In the genomic region with DNA sequence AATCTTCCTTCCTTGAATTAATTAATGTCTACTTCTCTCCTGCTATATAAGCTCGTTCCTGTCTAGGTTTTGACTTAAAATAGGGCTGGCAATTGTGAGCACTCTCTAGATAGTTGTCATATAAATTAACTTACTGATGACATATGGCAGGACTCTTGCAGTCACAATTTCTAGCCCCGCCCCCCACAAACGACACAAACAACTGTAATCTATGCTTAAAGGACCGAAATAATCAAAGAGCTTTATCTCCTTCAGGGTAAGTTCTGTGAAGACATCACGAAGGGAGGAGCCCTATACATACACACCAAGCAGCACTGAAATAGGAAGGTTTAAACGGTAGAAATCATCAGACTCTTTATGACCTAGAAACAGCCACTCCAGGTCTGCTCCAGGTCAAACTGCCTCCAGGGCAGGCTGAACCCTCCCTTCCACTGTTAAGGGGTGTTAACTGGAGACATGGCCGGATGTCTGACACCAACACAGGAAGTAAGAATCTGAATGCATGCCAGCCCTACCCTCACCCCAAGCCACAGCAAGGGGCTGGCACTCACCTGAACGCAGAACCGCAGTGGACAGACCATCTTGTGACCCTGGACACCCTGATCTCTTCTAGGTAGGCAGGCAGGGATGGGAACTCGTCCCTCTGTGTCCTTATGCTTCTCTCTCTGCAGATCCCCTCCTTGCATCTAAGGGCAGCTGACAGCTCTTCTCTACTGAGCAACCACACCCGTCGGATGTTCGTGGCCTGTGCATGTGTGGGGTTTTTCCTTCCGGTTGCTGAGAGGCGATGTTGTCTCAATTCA, we compare ENCODE assay signal across 8 mouse cellular contexts. TPM values are rescaled to one million over a fixed set of nuclear protein-coding genes. Genes with fewer than 3 reads are reported as not detected.
A peak's percentile ranks its signal among the peaks of the same experiment; 100 is the strongest.
DNase-seq lines count a peak whose midpoint lies in the region; ATAC-seq and TF ChIP-seq lines count a peak whose summit lies in the region.

A gene (minus strand): TSS at position 757 of the 803 bp plus-strand sequence.

- DNase-seq in adrenal gland, adult 2 months, result peak; percentile 54
- DNase-seq in forebrain, embryonic 10.5 days (ENCODE audit: extremely low spot score, low spot score), result no peak
- no peak for DNase-seq in layer of hippocampus, postnatal 36 days
- no peak for DNase-seq in stomach, postnatal 0 days (ENCODE audit: low spot score)
- no peak for DNase-seq in frontal cortex, postnatal 14 days (ENCODE audit: low spot score in 2 of 2)
- no peak for DNase-seq in left cerebral cortex, adult 18-20 months (ENCODE audit: low spot score in 2 of 2)

- no peak within 1 kb of the TSS for H3K4me2 ChIP-seq in hindbrain, embryonic 12.5 days (replicated peaks)
- no peak within 1 kb of the TSS for H3K4me2 ChIP-seq in stomach, postnatal 0 days (replicated peaks; ENCODE audit: low read depth)

- no peak within 1 kb of the TSS for H3K4me3 ChIP-seq in forebrain, embryonic 10.5 days
- no peak within 1 kb of the TSS for H3K4me3 ChIP-seq in hindbrain, embryonic 12.5 days
- H3K4me3 ChIP-seq in stomach, postnatal 0 days (ENCODE audit: low read depth, low read length), result no peak within 1 kb of the TSS

- H3K27ac ChIP-seq in forebrain, embryonic 10.5 days, result peak within 1 kb of the TSS; percentile 30; the same call in 1 of the 2 replicates
- no peak within 1 kb of the TSS for H3K27ac ChIP-seq in hindbrain, embryonic 12.5 days
- no peak within 1 kb of the TSS for H3K27ac ChIP-seq in stomach, postnatal 0 days (replicated peaks)

- no peaks in the 10 kb centered on the region for H3K9me3 ChIP-seq in forebrain, embryonic 10.5 days
- H3K9me3 ChIP-seq in hindbrain, embryonic 12.5 days (replicated peaks), result no peaks in the 10 kb centered on the region
- H3K9me3 ChIP-seq in stomach, postnatal 0 days (ENCODE audit: control insufficient read depth, low read length), result no peaks in the 10 kb centered on the region

- no peaks in the 10 kb centered on the region for H3K36me3 ChIP-seq in forebrain, embryonic 10.5 days (replicated peaks)
- H3K36me3 ChIP-seq in hindbrain, embryonic 12.5 days, result no peaks in the 10 kb centered on the region
- H3K36me3 ChIP-seq in stomach, postnatal 0 days (ENCODE audit: control insufficient read depth, insufficient read depth, low read length), result no peaks in the 10 kb centered on the region

- H3K27me3 ChIP-seq in forebrain, embryonic 10.5 days (ENCODE audit: poor library complexity, severe bottlenecking), result peaks cover 4% of the 10 kb centered on the region; the same call in 1 of the 2 replicates
- peaks cover 2% of the 10 kb centered on the region; the same call in 1 of the 2 replicates for H3K27me3 ChIP-seq in hindbrain, embryonic 12.5 days
- no peaks in the 10 kb centered on the region for H3K27me3 ChIP-seq in stomach, postnatal 0 days (ENCODE audit: control insufficient read depth, insufficient read depth, low read length)

- peaks cover 19% of the 10 kb centered on the region for H3K4me1 ChIP-seq in forebrain, embryonic 10.5 days
- 0 out of 2 replicates have a peak, but pooled peaks cover 9% of the 10 kb centered on the region for H3K4me1 ChIP-seq in hindbrain, embryonic 12.5 days
- H3K4me1 ChIP-seq in stomach, postnatal 0 days (replicated peaks; ENCODE audit: control insufficient read depth, insufficient read depth), result no peaks in the 10 kb centered on the region

- no peak for TF ChIP-seq EP300 in stomach, postnatal 0 days (optimal IDR thresholded peaks at IDR 0.05)

- TF ChIP-seq CTCF in stomach, postnatal 0 days (IDR thresholded peaks at IDR 0.05; ENCODE audit: low read depth), result no peak

- H3K9ac ChIP-seq in hindbrain, embryonic 12.5 days, result no peak within 1 kb of the TSS
- H3K9ac ChIP-seq in stomach, postnatal 0 days (ENCODE audit: low read length), result no peak within 1 kb of the TSS

- 82% methylated on average over 15 of the region's 15 CpGs for WGBS in forebrain, embryonic 10.5 days
- 86% methylated on average over 15 of the region's 15 CpGs for WGBS in hindbrain, embryonic 12.5 days
- WGBS in stomach, postnatal 0 days, result 66% methylated on average over 15 of the region's 15 CpGs

- no peak for ATAC-seq in hindbrain, embryonic 12.5 days (ENCODE audit: low FRiP score)
- peak; percentile 80 for ATAC-seq in megakaryocyte-erythroid progenitor cell, adult 5-6 weeks (replicated peaks; ENCODE audit: low FRiP score, low TSS enrichment, poor library complexity, severe bottlenecking)
- no peak for ATAC-seq in stomach, postnatal 0 days (ENCODE audit: low FRiP score, low TSS enrichment)

RNA-seq across cellular contexts. Expression of the gene that starts here (rescaled TPM):
- total RNA-seq in adrenal gland, adult 2 months (2021), result 10 to 100 TPM; 23.6 to 31.4 TPM
- 5.5 and 8.7 TPM in 2 replicates for polyA plus RNA-seq in adrenal gland, adult 2 months (2012; rRNA removed)
- polyA plus RNA-seq in forebrain, embryonic 10.5 days (2016; fragmentation: Nextera tagmentation; extraction: Ambion mirVana), result 16.8 and 18.4 TPM in 2 replicates
- 17.1 and 17.9 TPM in 2 replicates for polyA plus RNA-seq in hindbrain, embryonic 12.5 days (2016; fragmentation: Nextera tagmentation; extraction: Ambion mirVana)
- 10 to 100 TPM; 11.5 to 12.3 TPM for total RNA-seq in layer of hippocampus, postnatal 36 days (2021)
- 6.8 and 17.0 TPM in 2 replicates for total RNA-seq in megakaryocyte-erythroid progenitor cell, adult 5-6 weeks (2014; fragmentation: Nextera tagmentation)
- total RNA-seq in megakaryocyte-erythroid progenitor cell, adult 5-6 weeks (2017), result 5.9 and 6.4 TPM in 2 replicates
- polyA plus RNA-seq in stomach, postnatal 0 days (2015; fragmentation: Nextera tagmentation; extraction: Ambion mirVana), result 17.1 and 20.3 TPM in 2 replicates
- total RNA-seq in left cerebral cortex, adult 18-20 months (2021), result 10 to 100 TPM in 1 of 2 experiments, 1 to 10 TPM in 1; 9.7 to 11.0 TPM
